Mouse (Mus musculus): ENCODE measurements around the gene Cd38. TPM values are rescaled to one million over a fixed set of nuclear protein-coding genes. Genes with fewer than 3 reads are reported as not detected.

The Cd38 gene
- polyA plus RNA-seq, 1 experiment from 2014 or later, result 37.7 TPM

GRCm38 (mm10) chr5:43959884-43960440 is 91.6 kb downstream of the Cd38 start:
- H3K4me2 ChIP-seq (replicated peaks; ENCODE audit: low read depth, low read length), result no peak overlapping the region
- H3K9me3 ChIP-seq (ENCODE audit: low read length), result 0 out of 2 replicates have a peak, but pooled peaks cover 2% of the 10 kb centered on the region
- H3K27ac ChIP-seq (ENCODE audit: low read length), result no peak overlapping the region
- no peak for ATAC-seq (ENCODE audit: low FRiP score, low TSS enrichment)
- H3K36me3 ChIP-seq (ENCODE audit: insufficient read depth, low read length), result no peaks in the 10 kb centered on the region
- H3K27me3 ChIP-seq (ENCODE audit: insufficient read depth, low read length), result no peaks in the 10 kb centered on the region
- no peak overlapping the region for H3K4me3 ChIP-seq (ENCODE audit: low read length)
- H3K4me1 ChIP-seq (ENCODE audit: insufficient read depth, low read length), result no peaks in the 10 kb centered on the region
- no peak overlapping the region for H3K9ac ChIP-seq (replicated peaks; ENCODE audit: low read length)
- WGBS, result 80% methylated on average over 3 of the region's 3 CpGs

GRCm38 (mm10) chr5:43961056-43961455 is 92.7 kb downstream of the Cd38 start:
- Histone ChIP-seq H3K4me2 (replicated peaks; ENCODE audit: low read depth, low read length) (no peak overlapping the region), H3K4me3 (ENCODE audit: low read length) (no peak overlapping the region), H3K36me3 (ENCODE audit: insufficient read depth, low read length) (no peaks in the 10 kb centered on the region), H3K27ac (ENCODE audit: low read length) (no peak overlapping the region), H3K4me1 (ENCODE audit: insufficient read depth, low read length) (no peaks in the 10 kb centered on the region), H3K27me3 (ENCODE audit: insufficient read depth, low read length) (no peaks in the 10 kb centered on the region), H3K9me3 (ENCODE audit: low read length) (0 out of 2 replicates have a peak, but pooled peaks cover 2% of the 10 kb centered on the region), H3K9ac (replicated peaks; ENCODE audit: low read length) (no peak overlapping the region)
- ATAC-seq (ENCODE audit: low FRiP score, low TSS enrichment), result no peak
- WGBS, result 90% methylated on average over 3 of the region's 3 CpGs

Other genes starting within 250 kb of the Cd38 start
- gene Cc2d2a, start 206.2 kb upstream of the Cd38 start, polyA plus RNA-seq (2015; fragmentation: Nextera tagmentation; extraction: Ambion mirVana), result 14.6 and 16.2 TPM in 2 replicates
- gene Bst1, start 49.7 kb upstream of the Cd38 start, polyA plus RNA-seq (2015; fragmentation: Nextera tagmentation; extraction: Ambion mirVana), result 0.47 and 1.4 TPM in 2 replicates
- 64.5 and 66.6 TPM in 2 replicates for gene Fbxl5, start 46.9 kb upstream of the Cd38 start, polyA plus RNA-seq (2015; fragmentation: Nextera tagmentation; extraction: Ambion mirVana)
- gene Gm7879, start 44.6 kb downstream of the Cd38 start, polyA plus RNA-seq (2015; fragmentation: Nextera tagmentation; extraction: Ambion mirVana), result 0.59 and 1.5 TPM in 2 replicates
- gene Fgfbp1, start 113.2 kb downstream of the Cd38 start, polyA plus RNA-seq (2015; fragmentation: Nextera tagmentation; extraction: Ambion mirVana), result 6.2 and 7.2 TPM in 2 replicates
- gene Prom1, start 233.5 kb downstream of the Cd38 start, polyA plus RNA-seq (2015; fragmentation: Nextera tagmentation; extraction: Ambion mirVana), result 96.0 and 97.8 TPM in 2 replicates

Measured in kidney, embryonic 16.5 days (tissue).